Mouse (Mus musculus): Measurements from ENCODE around the gene Tm9sf1.

- TF ChIP-seq POLR2A (IDR thresholded peaks at IDR 0.05; ENCODE audit: control insufficient read depth, extremely low read depth, insufficient read depth, low read length, poor library complexity) = no peak
- TF ChIP-seq CTCF (IDR thresholded peaks at IDR 0.05; ENCODE audit: borderline replicate concordance, control insufficient read depth, extremely low read depth, insufficient read depth, low read length, poor library complexity) = no peak
Measured at GRCm38 (mm10) chr14:55649884-55650283, 6.3 kb upstream of the Tm9sf1 start, which contains the start of gene Tssk4.
